Mouse (Mus musculus): ENCODE measurements at regions not wholly inside any gene's neighbourhood (a gene's known extent, or its start where the extent isn't known, plus 50 kb on each side); places are given as distances from the start of the nearest gene placed in this dataset.
"Not testable (repeated sequence)": the region's sequence is repeated elsewhere in the genome, so short reads cannot be mapped to it uniquely, and the experiment has no call there.

DNA sequence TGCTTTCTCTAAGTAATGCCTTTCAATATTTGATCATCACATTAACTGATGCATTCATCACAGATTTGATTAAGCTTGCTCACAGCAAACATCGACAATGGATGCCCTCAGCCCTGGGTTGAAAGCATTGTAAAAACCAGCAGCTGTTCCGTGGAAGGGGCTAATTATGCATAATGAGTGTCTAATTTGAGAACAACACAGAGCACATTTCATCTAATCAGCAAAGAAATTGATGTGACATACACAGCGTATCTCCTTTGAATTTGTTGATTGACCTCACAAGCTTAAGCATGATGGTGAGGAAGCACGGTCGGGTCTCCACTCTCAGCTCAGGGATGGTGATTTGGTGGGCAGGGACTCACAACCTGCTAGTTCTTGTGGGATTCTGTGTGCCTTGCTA lies 84.0 kb upstream of the Ttc29 start:
- no peak for DNase-seq (ENCODE audit: low spot score in 2 of 2)

DNA sequence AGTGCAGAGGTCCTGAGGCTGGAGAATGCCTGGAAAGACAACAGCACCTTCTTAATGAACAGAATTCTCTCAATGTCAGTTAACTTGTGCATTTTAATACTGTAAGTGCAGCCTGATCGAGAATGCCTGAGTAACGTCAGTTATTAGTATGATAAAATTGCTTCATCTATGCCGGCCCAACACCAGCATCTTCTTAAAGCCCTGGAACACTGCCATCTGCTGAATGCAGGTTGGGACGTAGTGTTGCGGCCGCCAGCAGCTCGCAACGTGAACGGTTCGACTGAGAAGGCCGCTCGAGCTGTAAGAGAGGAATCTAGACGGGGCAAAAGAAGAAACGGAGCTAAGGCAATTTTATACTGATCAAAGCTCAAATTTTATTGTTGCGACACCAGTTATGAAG lies 73.6 kb upstream of the Ttc29 start:
- DNase-seq (ENCODE audit: low spot score in 2 of 2) = not testable (repeated sequence)

DNA sequence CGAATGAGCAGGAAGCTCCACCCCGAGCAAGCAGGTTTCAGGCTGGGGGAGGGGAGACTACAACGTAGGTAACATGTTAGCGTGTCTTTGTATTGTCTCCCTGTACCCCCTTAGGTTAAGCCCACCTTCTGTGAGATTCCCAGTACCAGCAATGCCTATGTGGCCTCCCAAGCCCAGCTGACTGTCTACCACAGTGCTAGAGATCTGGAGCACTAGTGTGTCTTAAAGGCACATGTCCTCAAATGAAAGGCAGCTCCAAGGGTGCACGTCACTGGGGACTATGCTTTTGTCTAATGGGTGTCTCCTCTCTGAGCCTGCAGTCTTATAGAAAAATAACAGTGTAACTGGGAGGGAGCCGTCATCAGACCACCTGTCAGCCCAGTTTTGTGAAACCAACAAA lies 65.9 kb upstream of the Ttc29 start:
- DNase-seq (ENCODE audit: low spot score in 2 of 2) = no peak

DNA sequence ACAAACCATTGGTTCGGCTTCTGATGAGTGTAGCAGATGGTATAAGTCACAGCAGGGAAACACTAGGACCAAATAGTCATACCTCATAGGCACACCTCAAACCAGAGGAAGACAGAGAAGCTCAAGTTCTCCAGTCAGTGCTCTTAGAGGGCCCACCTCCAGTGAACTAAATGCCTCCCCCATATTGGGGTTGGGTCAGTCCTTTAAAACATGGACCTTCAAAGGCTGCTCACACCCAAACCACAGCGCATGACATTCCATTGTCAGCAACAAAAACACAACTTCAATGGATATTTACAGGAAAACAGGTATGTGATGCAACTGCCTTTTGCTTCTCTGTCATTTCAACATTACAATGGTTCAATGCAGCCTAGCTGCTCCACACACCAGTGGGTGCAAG lies 65.1 kb upstream of the Ttc29 start:
- DNase-seq (ENCODE audit: low spot score in 2 of 2) = no peak

DNA sequence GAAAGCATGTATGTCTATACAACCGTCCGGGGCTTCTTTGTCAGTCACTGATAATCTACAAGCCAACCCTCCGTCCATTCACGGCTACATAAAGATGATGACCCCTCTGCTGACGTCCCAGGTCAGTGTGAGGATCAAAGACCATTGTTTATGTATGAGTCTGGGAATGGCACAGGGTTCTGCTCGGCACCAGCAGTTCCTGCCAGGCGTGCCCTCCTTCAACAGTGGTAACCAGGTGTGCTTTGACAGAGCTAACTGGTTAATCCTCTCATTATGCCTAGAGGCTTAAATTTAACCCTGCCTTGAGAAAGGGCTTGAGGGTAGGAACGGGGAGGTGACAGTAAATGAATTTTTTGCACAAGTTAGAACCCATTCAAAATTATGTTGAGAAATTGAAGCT lies 58.2 kb upstream of the Ttc29 start:
- DNase-seq (ENCODE audit: low spot score in 2 of 2) = no peak

DNA sequence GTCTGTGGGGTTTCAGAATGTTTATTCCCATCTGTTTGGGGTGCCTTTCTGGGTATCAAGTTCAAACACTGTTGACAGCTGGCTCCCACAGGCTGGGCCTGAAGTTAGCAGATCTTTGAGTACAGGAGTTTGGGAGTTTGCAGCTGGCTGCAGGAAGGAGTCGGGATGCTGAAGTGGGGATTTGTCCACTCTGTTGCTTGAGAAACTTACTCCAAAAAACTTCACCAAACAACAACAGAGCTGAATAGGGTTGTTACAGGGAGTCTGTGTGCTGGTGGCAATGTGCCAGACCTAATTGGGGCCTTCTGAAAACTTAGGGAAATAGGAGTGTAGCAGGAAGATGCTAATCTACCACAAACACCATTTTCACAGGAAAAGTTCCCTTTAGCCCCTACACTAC lies 51.1 kb upstream of the Ttc29 start:
- no peak for DNase-seq (ENCODE audit: low spot score in 2 of 2)

DNA sequence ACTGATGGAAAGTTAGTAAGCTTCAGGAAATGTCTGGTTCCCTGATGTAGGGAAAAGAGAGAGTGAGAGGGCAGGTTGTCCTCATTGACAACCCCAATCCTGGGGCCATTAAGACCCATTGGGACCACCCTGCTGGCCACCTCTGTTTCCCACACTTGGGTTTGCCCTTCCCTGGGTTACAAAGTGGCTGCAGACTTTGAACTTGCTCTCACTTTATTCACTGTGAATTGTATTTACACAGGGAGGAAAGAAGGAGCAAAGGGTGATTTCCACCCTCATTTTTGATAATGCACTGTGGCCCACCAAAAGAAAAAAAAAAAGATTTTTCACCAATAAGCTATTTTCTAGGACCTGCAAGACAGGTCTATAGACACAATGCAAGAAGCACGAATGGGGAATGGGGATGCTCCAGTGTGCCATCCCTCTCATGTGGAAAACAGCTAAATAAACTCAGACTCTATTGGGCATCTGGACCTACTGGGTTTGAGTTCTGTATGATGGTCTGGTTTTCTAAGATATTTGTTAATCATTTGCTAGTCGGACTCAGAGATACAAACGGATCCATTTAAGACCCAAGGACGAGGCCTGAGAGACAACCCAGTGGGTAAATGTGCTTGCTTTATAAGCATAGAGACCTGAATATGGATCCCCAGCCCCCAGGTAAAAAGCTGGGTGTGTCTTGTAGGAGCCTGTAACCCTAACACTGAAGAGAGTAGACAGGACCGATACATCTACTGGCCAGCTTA lies 50.2 kb upstream of the Ttc29 start:
- DNase-seq (ENCODE audit: low spot score in 2 of 2) = no peak
